Mouse (Mus musculus) intestine, embryonic 16.5 days (tissue): ENCODE results near the gene Zranb3. TPM values are rescaled to one million over a fixed set of nuclear protein-coding genes. Genes with fewer than 3 reads are reported as not detected.
A peak's percentile ranks its signal among the peaks of the same experiment; 100 is the strongest.
"Not testable (repeated sequence)": the region's sequence is repeated elsewhere in the genome, so short reads cannot be mapped to it uniquely, and the experiment has no call there.

Experiments used
- ATAC-seq: fragments of 200-750 bp; cut with Nextera tagmentation; 2 replicates; pipeline ENCODE4 v1.8.0; 2017; ENCODE audit warnings: moderate TSS enrichment, moderate library complexity
- H3K27ac ChIP-seq: fragments of 300-500 bp; sonication (generic); 2 replicates; pipeline ENCODE4 v1.5.1; 2014; ENCODE audit warnings: mild to moderate bottlenecking, low read length
- H3K27me3 ChIP-seq: fragments of 300-500 bp; sonication (generic); replicated peaks from 2 replicates; pipeline ENCODE4 v1.6.1; 2014; ENCODE audit warnings: low read length, control low read depth, mixed read lengths; ENCODE audit not compliant: control insufficient read depth, insufficient read depth
- H3K36me3 ChIP-seq: fragments of 300-500 bp; sonication (generic); 2 replicates; pipeline ENCODE4 v1.6.1; 2014; ENCODE audit warnings: low read length, control low read depth; ENCODE audit not compliant: control insufficient read depth, insufficient read depth
- H3K4me1 ChIP-seq: fragments of 300-500 bp; sonication (generic); 2 replicates; pipeline ENCODE4 v1.6.1; 2014; ENCODE audit warnings: low read length, control low read depth, mixed read lengths; ENCODE audit not compliant: control insufficient read depth, insufficient read depth
- H3K4me2 ChIP-seq: fragments of 300-500 bp; sonication (generic); 2 replicates; pipeline ENCODE4 v1.6.1; 2014; ENCODE audit warnings: low read depth, low read length, control low read depth
- H3K4me3 ChIP-seq: fragments of 300-500 bp; sonication (generic); 2 replicates; pipeline ENCODE4 v1.5.1; 2014; ENCODE audit warnings: mild to moderate bottlenecking, low read length
- H3K9ac ChIP-seq: fragments of 300-500 bp; sonication (generic); 2 replicates; pipeline ENCODE4 v1.6.1; 2014; ENCODE audit warnings: low read depth, low read length
- H3K9me3 ChIP-seq: fragments of 300-500 bp; sonication (generic); 2 replicates; pipeline ENCODE4 v1.6.1; 2016; ENCODE audit warnings: low read length, control low read depth; ENCODE audit not compliant: control insufficient read depth
- WGBS: fragments of 180-500 bp; shearing (Covaris S2); extraction: QIAGEN DNeasy Blood & Tissue Kit; methylation state at CpG from one replicate; pipeline ENCODE4 v1.1.7; 2014; 5-methylcytosine and 5-hydroxymethylcytosine counted together
- polyA plus RNA-seq: library from polyadenylated mRNA; unstranded; fragments of >200 nt; fragmentation: Nextera tagmentation; extraction: Ambion mirVana; gene quantifications from 2 replicates; pipeline ENCODE4 v1.2.1, GENCODE M21; 2015

Gene Zranb3
- polyA plus RNA-seq, 1 experiment from 2014 or later, result 5.4 TPM

DNA sequence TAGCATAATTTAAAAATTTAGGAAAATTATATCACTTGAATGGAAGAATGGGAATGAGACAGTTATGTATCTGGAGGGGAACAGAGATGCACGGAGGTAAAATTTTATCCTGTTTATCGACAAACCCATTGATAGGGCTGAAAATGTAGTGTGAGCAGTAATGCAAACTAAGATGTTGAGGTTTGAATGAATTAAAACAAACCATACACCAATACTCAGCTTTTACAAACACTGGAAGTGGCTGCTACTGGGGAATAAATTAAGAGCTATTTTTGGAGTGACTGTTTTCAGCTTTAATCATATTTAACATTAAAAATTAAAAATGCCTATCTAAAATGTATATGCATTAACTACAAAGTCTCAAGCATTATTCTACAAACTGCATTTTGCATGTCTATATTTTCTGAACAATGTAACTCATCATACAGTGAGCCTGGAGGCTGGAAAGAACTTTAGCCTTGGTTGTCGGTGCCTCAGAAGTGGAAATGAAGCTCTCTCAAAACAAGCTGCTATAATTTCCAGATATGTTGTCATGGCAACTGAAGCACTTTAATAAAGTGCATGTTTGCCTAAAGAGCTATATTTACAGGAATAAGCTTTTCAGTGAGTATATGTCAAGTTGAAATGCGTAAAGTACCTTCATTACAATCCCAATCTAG, 99.0 kb downstream of the Zranb3 start:
- Histone ChIP-seq H3K4me2 (no peak overlapping the region), H3K9ac (no peak overlapping the region), H3K36me3 (no peaks in the 10 kb centered on the region), H3K4me1 (no peaks in the 10 kb centered on the region), H3K27me3 (no peaks in the 10 kb centered on the region), H3K27ac (no peak overlapping the region), H3K9me3 (no peaks in the 10 kb centered on the region), H3K4me3 (no peak overlapping the region)
- ATAC-seq, result no peak
- WGBS, result 85% methylated on average over 4 of the region's 4 CpGs

DNA sequence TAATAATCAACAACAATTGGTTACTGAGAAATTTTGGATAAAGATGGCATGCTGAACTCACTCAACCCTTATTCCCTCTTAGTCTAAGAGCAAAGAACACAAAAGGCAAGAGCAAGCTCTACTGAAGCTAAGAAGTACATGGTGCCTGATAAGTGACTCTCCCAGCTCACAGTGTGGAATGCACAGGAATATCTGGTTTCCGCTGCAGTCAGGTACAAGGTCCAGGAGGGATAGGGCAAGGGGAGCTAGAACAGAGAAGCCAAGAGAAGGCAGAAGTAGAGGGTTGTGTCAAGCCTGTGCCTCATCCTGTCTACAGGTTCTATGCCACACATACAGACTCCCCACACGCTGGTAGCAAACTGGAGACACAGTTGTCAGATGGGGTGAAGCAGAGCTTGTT, 100.7 kb downstream of the Zranb3 start:
- no peaks in the 10 kb centered on the region for H3K36me3 ChIP-seq
- H3K27me3 ChIP-seq, result no peaks in the 10 kb centered on the region
- no peak overlapping the region for H3K9ac ChIP-seq
- H3K4me3 ChIP-seq, result no peak overlapping the region
- ATAC-seq, result peak; percentile 66; the same call in 1 of the 2 replicates
- 87% methylated on average over 2 of the region's 2 CpGs for WGBS
- H3K9me3 ChIP-seq, result no peaks in the 10 kb centered on the region
- H3K27ac ChIP-seq, result no peak overlapping the region
- no peak overlapping the region for H3K4me2 ChIP-seq
- H3K4me1 ChIP-seq, result no peaks in the 10 kb centered on the region

GRCm38 (mm10) chr1:128000931-128001330, 101.9 kb downstream of the Zranb3 start:
- 89% methylated on average over 4 of the region's 4 CpGs for WGBS

DNA sequence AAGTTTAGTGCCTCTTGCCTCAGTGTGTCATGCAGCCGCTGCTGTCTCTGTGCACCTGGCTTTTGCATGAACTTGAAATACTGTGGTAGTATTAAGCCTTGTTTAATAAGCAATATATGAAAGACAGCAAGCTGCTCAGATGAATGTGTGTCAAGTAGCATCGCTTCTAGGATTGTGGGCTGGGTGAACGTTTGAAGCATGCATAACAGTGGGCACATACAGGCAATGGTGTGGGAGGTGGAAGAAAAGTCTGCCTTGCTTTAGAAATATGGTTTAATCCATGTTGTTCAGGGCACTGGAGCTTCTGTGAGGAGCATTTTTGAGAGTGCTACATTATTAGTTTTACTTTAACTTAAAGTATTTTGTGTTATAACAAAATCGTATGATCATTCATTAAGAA, 109.0 kb downstream of the Zranb3 start:
- no peaks in the 10 kb centered on the region for H3K36me3 ChIP-seq
- peaks cover 6% of the 10 kb centered on the region; the same call in 1 of the 2 replicates for H3K4me1 ChIP-seq
- H3K9ac ChIP-seq, result no peak overlapping the region
- H3K4me2 ChIP-seq, result no peak overlapping the region
- H3K9me3 ChIP-seq, result no peaks in the 10 kb centered on the region
- ATAC-seq, result no peak
- no peaks in the 10 kb centered on the region for H3K27me3 ChIP-seq
- H3K4me3 ChIP-seq, result no peak overlapping the region
- WGBS, result 93% methylated on average over 4 of the region's 4 CpGs
- no peak overlapping the region for H3K27ac ChIP-seq

More at GRCm38 (mm10) chr1:128000931-128001330, 101.9 kb downstream of the Zranb3 start:
- ATAC-seq, H3K27ac ChIP-seq, H3K27me3 ChIP-seq, H3K4me3 ChIP-seq, H3K9me3 ChIP-seq, H3K4me2 ChIP-seq, H3K36me3 ChIP-seq, H3K4me1 ChIP-seq, H3K9ac ChIP-seq: not testable (repeated sequence)

- H3K9ac ChIP-seq, result no peak overlapping the region
- peaks cover 6% of the 10 kb centered on the region; the same call in 1 of the 2 replicates for H3K4me1 ChIP-seq
- no peak overlapping the region for H3K4me2 ChIP-seq
- H3K27ac ChIP-seq, result no peak overlapping the region
- H3K36me3 ChIP-seq, result no peaks in the 10 kb centered on the region
- no peak overlapping the region for H3K4me3 ChIP-seq
- 55% methylated on average over 9 of the region's 9 CpGs for WGBS
- H3K9me3 ChIP-seq, result no peaks in the 10 kb centered on the region
- no peaks in the 10 kb centered on the region for H3K27me3 ChIP-seq
- ATAC-seq, result peak; percentile 80
These were observed 112.7 kb downstream of the Zranb3 start for GRCm38 (mm10) chr1:127989876-127990731.

- Histone ChIP-seq H3K27ac (no peak overlapping the region), H3K4me2 (no peak overlapping the region), H3K9me3 (no peaks in the 10 kb centered on the region), H3K36me3 (no peaks in the 10 kb centered on the region), H3K27me3 (no peaks in the 10 kb centered on the region), H3K4me1 (peaks cover 6% of the 10 kb centered on the region; the same call in 1 of the 2 replicates), H3K9ac (no peak overlapping the region), H3K4me3 (no peak overlapping the region)
- no peak for ATAC-seq
- WGBS, result 67% methylated on average over 4 of the region's 4 CpGs
These were observed 113.5 kb downstream of the Zranb3 start for GRCm38 (mm10) chr1:127989387-127989786.

- ATAC-seq, result no peak
- WGBS, result 59% methylated on average over 3 of the region's 3 CpGs
These were observed 114.6 kb downstream of the Zranb3 start for GRCm38 (mm10) chr1:127988246-127988645.

GRCm38 (mm10) chr1:127985391-127985790, 117.5 kb downstream of the Zranb3 start:
- 22% methylated on average over 3 of the region's 3 CpGs for WGBS
- H3K27ac ChIP-seq, result no peak overlapping the region
- H3K4me1 ChIP-seq, result peaks cover 5% of the 10 kb centered on the region; the same call in 1 of the 2 replicates
- no peak overlapping the region for H3K9ac ChIP-seq
- H3K4me2 ChIP-seq, result no peak overlapping the region
- H3K36me3 ChIP-seq, result no peaks in the 10 kb centered on the region
- no peak for ATAC-seq
- no peaks in the 10 kb centered on the region for H3K9me3 ChIP-seq
- no peak overlapping the region for H3K4me3 ChIP-seq
- no peaks in the 10 kb centered on the region for H3K27me3 ChIP-seq

More at GRCm38 (mm10) chr1:127988246-127988645, 114.6 kb downstream of the Zranb3 start:
- peaks cover 6% of the 10 kb centered on the region; the same call in 1 of the 2 replicates for H3K4me1 ChIP-seq
- H3K4me2 ChIP-seq, result no peak overlapping the region
- H3K9ac ChIP-seq, result no peak overlapping the region
- no peaks in the 10 kb centered on the region for H3K27me3 ChIP-seq
- no peaks in the 10 kb centered on the region for H3K9me3 ChIP-seq
- no peak overlapping the region for H3K27ac ChIP-seq
- H3K36me3 ChIP-seq, result no peaks in the 10 kb centered on the region
- no peak overlapping the region for H3K4me3 ChIP-seq

DNA sequence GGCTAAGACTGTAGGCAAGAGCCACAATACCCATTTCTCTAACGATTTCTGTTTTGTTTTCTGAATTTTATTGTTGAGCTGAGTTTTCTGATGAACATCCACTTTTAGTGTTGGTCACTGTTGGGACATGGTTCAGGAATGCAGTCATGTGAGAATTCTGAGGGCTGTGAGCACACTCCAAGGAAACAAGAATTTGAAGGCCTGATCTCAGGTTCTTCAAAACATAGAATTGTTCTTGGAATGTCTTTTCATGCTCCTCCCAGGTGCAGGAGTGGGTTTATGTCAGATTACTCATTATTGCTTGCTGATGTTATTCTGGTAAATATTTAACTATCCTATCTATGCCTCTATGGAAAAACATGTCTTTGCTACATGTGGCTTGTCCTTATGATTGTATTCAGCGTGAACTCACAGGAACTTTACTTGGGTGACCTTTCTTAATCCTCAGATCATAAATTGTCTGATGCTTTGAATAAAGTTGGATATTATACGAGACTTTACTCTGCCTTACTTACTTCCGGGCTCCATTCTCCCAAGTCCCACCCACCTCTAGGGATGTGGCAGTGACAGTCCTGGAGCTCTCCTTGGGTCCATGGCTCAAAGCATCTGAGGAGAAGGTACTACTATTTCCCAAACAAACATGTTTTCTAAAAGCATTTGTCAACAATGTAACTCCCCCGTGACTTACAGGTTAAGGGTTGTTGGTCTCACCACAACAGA, 119.4 kb downstream of the Zranb3 start:
- H3K27ac ChIP-seq, result no peak overlapping the region
- no peak overlapping the region for H3K9ac ChIP-seq
- no peaks in the 10 kb centered on the region for H3K36me3 ChIP-seq
- no peaks in the 10 kb centered on the region for H3K9me3 ChIP-seq
- 69% methylated on average over 5 of the region's 5 CpGs for WGBS
- ATAC-seq, result peak; percentile 73
- H3K4me3 ChIP-seq, result no peak overlapping the region
- no peak overlapping the region for H3K4me2 ChIP-seq
- H3K27me3 ChIP-seq, result no peaks in the 10 kb centered on the region
- no peaks in the 10 kb centered on the region for H3K4me1 ChIP-seq
